Mouse (Mus musculus): ENCODE results near the gene Tshz2. TPM values are rescaled to one million over a fixed set of nuclear protein-coding genes. Genes with fewer than 3 reads are reported as not detected.

The Tshz2 gene
- polyA plus RNA-seq, 1 experiment from 2014 or later: 13.0 TPM

DNA sequence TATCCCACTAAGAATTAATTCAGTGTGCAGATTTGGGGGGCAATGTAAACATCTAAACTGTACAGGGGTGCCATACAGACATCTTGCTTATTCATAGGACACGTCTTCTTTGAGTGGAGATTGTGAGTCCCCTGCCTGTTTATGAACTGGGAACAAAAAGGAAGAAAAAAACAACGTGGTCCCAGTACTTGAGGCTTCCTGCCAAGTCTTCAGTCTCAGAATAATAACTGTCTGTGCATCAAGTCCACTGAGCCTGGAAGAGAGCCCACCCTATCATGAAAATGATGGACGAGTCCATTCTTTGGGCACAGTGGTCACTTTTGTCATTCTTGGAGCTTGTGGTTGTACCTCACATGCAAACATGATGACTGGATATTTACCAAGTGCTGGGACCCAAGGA is 39.1 kb upstream of the Tshz2 start:
- no peak overlapping the region for H3K9ac ChIP-seq (replicated peaks; ENCODE audit: low read length)
- no peak overlapping the region for H3K4me2 ChIP-seq (ENCODE audit: low read length)
- no peak overlapping the region for H3K27ac ChIP-seq (replicated peaks; ENCODE audit: low read depth, low read length)
- H3K36me3 ChIP-seq (ENCODE audit: control insufficient read depth, insufficient read depth, low read length): no peaks in the 10 kb centered on the region
- H3K4me3 ChIP-seq (replicated peaks; ENCODE audit: low read depth, low read length): no peak overlapping the region
- 62% methylated on average over 3 of the region's 3 CpGs for WGBS
- H3K27me3 ChIP-seq (ENCODE audit: control insufficient read depth, insufficient read depth, low read length): no peaks in the 10 kb centered on the region
- no peaks in the 10 kb centered on the region for H3K9me3 ChIP-seq (ENCODE audit: control insufficient read depth, low read length)
- peaks cover 9% of the 10 kb centered on the region for H3K4me1 ChIP-seq (ENCODE audit: control insufficient read depth, insufficient read depth, low read length)
- no peak for ATAC-seq (ENCODE audit: low FRiP score, low TSS enrichment)
- peak; percentile 24 for DNase-seq

DNA sequence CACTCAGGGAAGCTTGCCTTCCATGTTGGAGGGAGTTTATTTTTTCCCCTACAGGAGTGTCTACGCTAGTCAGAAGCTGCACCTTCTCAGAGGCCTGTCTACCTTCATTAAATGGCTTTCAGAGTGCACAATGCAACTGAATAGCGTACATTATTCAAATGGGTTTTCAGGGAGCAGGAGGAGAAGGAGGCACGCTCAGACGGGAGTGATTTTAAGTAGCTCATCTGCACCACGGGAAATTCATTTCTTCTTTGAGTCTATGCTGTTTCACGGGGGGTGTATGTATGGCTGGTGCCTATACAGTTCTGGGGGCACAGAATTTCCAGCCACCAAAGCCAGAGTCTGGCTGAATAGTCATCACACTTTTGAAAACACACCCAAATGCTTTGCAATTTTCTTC is 35.5 kb upstream of the Tshz2 start:
- no peaks in the 10 kb centered on the region for H3K27me3 ChIP-seq (ENCODE audit: control insufficient read depth, insufficient read depth, low read length)
- WGBS: 22% methylated on average over 6 of the region's 6 CpGs
- no peak overlapping the region for H3K27ac ChIP-seq (replicated peaks; ENCODE audit: low read depth, low read length)
- peaks cover 9% of the 10 kb centered on the region for H3K4me1 ChIP-seq (ENCODE audit: control insufficient read depth, insufficient read depth, low read length)
- DNase-seq (no peak), ATAC-seq (ENCODE audit: low FRiP score, low TSS enrichment) (no peak)
- H3K4me2 ChIP-seq (ENCODE audit: low read length): no peak overlapping the region
- H3K36me3 ChIP-seq (ENCODE audit: control insufficient read depth, insufficient read depth, low read length): no peaks in the 10 kb centered on the region
- H3K4me3 ChIP-seq (replicated peaks; ENCODE audit: low read depth, low read length): no peak overlapping the region
- no peak overlapping the region for H3K9ac ChIP-seq (replicated peaks; ENCODE audit: low read length)
- no peaks in the 10 kb centered on the region for H3K9me3 ChIP-seq (ENCODE audit: control insufficient read depth, low read length)

DNA sequence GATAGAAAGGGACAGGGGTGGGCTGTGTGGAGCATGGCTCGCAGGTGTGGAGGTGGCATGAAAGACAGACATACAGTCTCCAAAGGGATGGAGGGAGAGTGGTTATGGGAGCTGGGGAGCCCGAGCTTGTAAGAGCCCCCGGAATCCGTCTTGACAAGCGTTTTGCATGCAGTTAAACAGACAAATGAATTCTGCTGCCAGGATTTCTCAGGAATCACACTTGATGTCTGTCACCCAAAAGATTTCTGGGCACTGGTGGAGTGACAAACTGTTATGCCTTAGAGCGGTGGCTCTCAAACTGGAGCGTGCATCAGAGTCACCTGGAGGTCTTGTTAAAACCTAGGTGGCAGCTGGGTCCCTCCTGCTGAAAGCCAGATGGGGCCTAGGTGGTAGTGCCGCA is 34.8 kb upstream of the Tshz2 start:
- no peak for DNase-seq
- Histone ChIP-seq H3K27ac (replicated peaks; ENCODE audit: low read depth, low read length) (0 out of 2 replicates have a peak overlapping the region, but pooled peaks have one; percentile 14), H3K27me3 (ENCODE audit: control insufficient read depth, insufficient read depth, low read length) (no peaks in the 10 kb centered on the region), H3K4me2 (ENCODE audit: low read length) (no peak overlapping the region), H3K36me3 (ENCODE audit: control insufficient read depth, insufficient read depth, low read length) (no peaks in the 10 kb centered on the region), H3K9ac (replicated peaks; ENCODE audit: low read length) (no peak overlapping the region), H3K9me3 (ENCODE audit: control insufficient read depth, low read length) (no peaks in the 10 kb centered on the region), H3K4me3 (replicated peaks; ENCODE audit: low read depth, low read length) (no peak overlapping the region), H3K4me1 (ENCODE audit: control insufficient read depth, insufficient read depth, low read length) (peaks cover 9% of the 10 kb centered on the region)
- WGBS: 79% methylated on average over 8 of the region's 8 CpGs
- no peak for ATAC-seq (ENCODE audit: low FRiP score, low TSS enrichment)

DNA sequence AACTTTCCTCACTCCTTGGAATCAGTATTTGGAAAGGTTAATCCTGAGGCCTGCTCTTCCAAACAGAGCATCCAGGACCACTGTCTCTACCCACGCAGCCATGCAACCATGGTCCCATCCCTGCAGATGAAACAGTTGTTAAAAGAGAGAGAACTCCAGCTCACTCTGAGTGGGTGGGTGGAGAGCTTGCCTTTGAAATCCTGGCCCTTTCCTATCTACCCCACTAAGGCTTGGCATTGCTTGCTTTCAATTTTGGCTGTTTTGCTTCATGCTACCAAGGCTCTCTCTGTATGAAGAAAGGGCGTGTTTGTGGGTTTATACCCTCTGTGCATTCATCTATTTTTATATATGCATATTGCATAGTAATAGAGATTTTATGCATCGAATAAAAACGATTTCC is 33.2 kb upstream of the Tshz2 start:
- Histone ChIP-seq H3K27me3 (ENCODE audit: control insufficient read depth, insufficient read depth, low read length) (no peaks in the 10 kb centered on the region), H3K4me3 (replicated peaks; ENCODE audit: low read depth, low read length) (no peak overlapping the region), H3K27ac (replicated peaks; ENCODE audit: low read depth, low read length) (no peak overlapping the region), H3K9ac (replicated peaks; ENCODE audit: low read length) (no peak overlapping the region), H3K4me1 (ENCODE audit: control insufficient read depth, insufficient read depth, low read length) (peaks cover 9% of the 10 kb centered on the region), H3K9me3 (ENCODE audit: control insufficient read depth, low read length) (no peaks in the 10 kb centered on the region), H3K4me2 (ENCODE audit: low read length) (no peak overlapping the region), H3K36me3 (ENCODE audit: control insufficient read depth, insufficient read depth, low read length) (no peaks in the 10 kb centered on the region)
- DNase-seq: no peak
- WGBS: 82% methylated on average over 4 of the region's 4 CpGs
- ATAC-seq (ENCODE audit: low FRiP score, low TSS enrichment): no peak

DNA sequence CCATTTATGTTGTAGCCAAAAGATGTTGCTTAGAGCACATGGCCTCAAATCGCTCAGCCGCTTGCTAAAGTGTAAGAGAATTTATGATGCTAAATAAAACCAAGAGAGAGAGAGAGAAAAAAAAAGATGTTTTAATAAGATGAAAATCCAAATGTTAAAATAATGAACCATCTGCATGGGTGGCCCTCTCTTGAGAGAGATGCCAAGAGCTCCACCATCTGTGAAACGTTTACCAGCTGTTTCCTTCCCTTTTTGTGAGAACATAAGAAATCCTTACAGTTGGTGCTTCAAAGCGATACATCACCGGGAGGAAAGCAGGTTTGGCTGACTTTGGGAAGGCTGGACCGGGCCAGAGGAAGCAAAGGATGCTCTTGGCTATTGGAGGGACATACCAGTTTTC is 32.6 kb upstream of the Tshz2 start:
- H3K27me3 ChIP-seq (ENCODE audit: control insufficient read depth, insufficient read depth, low read length): no peaks in the 10 kb centered on the region
- no peak overlapping the region for H3K9ac ChIP-seq (replicated peaks; ENCODE audit: low read length)
- no peaks in the 10 kb centered on the region for H3K9me3 ChIP-seq (ENCODE audit: control insufficient read depth, low read length)
- ATAC-seq (ENCODE audit: low FRiP score, low TSS enrichment): no peak
- no peak overlapping the region for H3K27ac ChIP-seq (replicated peaks; ENCODE audit: low read depth, low read length)
- no peak overlapping the region for H3K4me3 ChIP-seq (replicated peaks; ENCODE audit: low read depth, low read length)
- DNase-seq: peak; percentile 29
- no peaks in the 10 kb centered on the region for H3K36me3 ChIP-seq (ENCODE audit: control insufficient read depth, insufficient read depth, low read length)
- H3K4me1 ChIP-seq (ENCODE audit: control insufficient read depth, insufficient read depth, low read length): peaks cover 9% of the 10 kb centered on the region
- 72% methylated on average over 6 of the region's 6 CpGs for WGBS
- H3K4me2 ChIP-seq (ENCODE audit: low read length): no peak overlapping the region

DNA sequence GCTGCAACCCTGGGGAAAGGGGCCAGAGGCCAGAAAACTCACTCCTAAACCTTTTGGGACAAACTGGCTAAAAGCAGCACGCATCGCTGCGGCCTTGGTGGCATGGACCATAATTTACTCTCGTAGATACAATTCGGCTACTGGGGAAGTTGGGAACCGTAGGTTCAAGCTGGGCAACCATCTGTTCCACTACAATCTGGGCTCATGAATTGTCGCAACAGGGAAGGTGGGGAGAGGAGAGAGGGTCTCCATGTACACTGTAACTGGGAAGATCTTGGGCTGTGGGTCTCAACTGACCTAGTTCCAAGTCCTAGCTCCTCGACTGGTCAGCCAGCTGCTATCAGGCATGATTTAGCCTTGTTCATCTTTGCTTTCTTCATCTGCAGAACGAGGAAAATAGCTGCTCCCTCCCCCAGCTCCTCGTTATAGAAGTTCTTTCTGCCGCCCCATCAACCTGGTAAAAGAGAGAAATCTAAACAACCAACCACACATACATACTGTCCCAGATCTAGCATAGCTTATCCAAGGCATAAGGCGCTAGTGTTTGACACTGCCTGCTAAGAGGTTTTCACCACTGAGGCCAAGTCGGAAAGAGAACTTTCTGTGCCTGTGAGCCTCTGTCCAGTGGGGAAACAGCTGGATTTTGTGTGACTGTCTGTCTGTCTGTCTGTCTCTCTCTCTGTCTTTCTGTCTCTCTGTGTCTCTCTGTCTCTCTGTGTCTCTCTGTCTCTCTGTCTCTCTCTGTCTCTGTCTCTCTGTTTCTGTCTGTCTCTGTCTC is 25.7 kb upstream of the Tshz2 start:
- peaks cover 12% of the 10 kb centered on the region for H3K4me1 ChIP-seq (ENCODE audit: control insufficient read depth, insufficient read depth, low read length)
- H3K27me3 ChIP-seq (ENCODE audit: control insufficient read depth, insufficient read depth, low read length): no peaks in the 10 kb centered on the region
- H3K27ac ChIP-seq (replicated peaks; ENCODE audit: low read depth, low read length): no peak overlapping the region
- DNase-seq: no peak
- H3K9ac ChIP-seq (replicated peaks; ENCODE audit: low read length): no peak overlapping the region
- H3K9me3 ChIP-seq (ENCODE audit: control insufficient read depth, low read length): no peaks in the 10 kb centered on the region
- 86% methylated on average over 13 of the region's 13 CpGs for WGBS
- H3K36me3 ChIP-seq (ENCODE audit: control insufficient read depth, insufficient read depth, low read length): no peaks in the 10 kb centered on the region
- H3K4me2 ChIP-seq (ENCODE audit: low read length): no peak overlapping the region
- no peak for ATAC-seq (ENCODE audit: low FRiP score, low TSS enrichment)
- no peak overlapping the region for H3K4me3 ChIP-seq (replicated peaks; ENCODE audit: low read depth, low read length)

DNA sequence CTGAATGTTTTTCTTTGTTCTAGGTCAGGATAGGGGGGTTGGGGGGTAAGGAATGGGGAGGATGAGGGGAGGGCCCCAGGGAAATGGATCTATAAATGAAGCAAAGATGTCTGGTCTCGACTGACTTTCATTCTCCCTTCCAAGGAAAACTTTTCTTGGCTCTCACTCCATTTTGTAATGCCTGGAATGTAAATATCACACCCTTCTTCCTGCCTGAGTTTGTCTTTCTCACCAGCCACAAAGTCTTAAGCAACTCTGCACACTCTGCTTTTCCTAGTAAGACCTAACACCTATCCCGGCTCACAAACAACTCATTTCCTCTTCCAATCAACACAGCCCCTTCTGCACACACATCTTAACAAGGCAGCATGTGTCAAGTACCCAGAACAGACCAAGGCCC is 25.0 kb upstream of the Tshz2 start:
- ATAC-seq (ENCODE audit: low FRiP score, low TSS enrichment) (no peak), DNase-seq (no peak)
- Histone ChIP-seq H3K4me2 (ENCODE audit: low read length) (no peak overlapping the region), H3K27ac (replicated peaks; ENCODE audit: low read depth, low read length) (no peak overlapping the region), H3K9ac (replicated peaks; ENCODE audit: low read length) (no peak overlapping the region), H3K4me3 (replicated peaks; ENCODE audit: low read depth, low read length) (no peak overlapping the region), H3K27me3 (ENCODE audit: control insufficient read depth, insufficient read depth, low read length) (no peaks in the 10 kb centered on the region), H3K4me1 (ENCODE audit: control insufficient read depth, insufficient read depth, low read length) (peaks cover 12% of the 10 kb centered on the region), H3K36me3 (ENCODE audit: control insufficient read depth, insufficient read depth, low read length) (no peaks in the 10 kb centered on the region), H3K9me3 (ENCODE audit: control insufficient read depth, low read length) (no peaks in the 10 kb centered on the region)
- WGBS: 83% methylated on average over 2 of the region's 2 CpGs

DNA sequence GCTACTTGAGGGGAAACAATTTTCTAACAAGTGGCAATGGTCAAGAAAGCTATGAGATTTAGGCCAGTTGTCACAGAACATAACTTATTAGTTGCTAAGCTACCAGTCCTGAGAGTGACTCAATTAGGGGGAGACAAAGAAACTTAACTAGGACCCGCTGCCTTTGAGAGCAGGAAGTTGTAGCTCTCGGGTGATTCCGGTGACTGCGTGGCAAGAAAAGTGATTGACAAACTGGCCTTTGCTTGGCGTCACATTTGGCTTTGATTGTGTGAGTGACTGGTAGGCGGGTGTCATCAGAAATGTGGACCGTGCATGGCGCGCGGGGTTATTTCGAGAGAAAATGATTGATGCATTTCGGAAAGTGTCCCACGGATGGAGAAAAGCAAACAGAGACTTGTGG is 22.9 kb upstream of the Tshz2 start:
- Histone ChIP-seq H3K27me3 (ENCODE audit: control insufficient read depth, insufficient read depth, low read length) (no peaks in the 10 kb centered on the region), H3K4me2 (ENCODE audit: low read length) (no peak overlapping the region), H3K27ac (replicated peaks; ENCODE audit: low read depth, low read length) (no peak overlapping the region), H3K4me1 (ENCODE audit: control insufficient read depth, insufficient read depth, low read length) (peaks cover 12% of the 10 kb centered on the region), H3K4me3 (replicated peaks; ENCODE audit: low read depth, low read length) (no peak overlapping the region), H3K9me3 (ENCODE audit: control insufficient read depth, low read length) (no peaks in the 10 kb centered on the region), H3K36me3 (ENCODE audit: control insufficient read depth, insufficient read depth, low read length) (no peaks in the 10 kb centered on the region), H3K9ac (replicated peaks; ENCODE audit: low read length) (no peak overlapping the region)
- WGBS: 67% methylated on average over 13 of the region's 13 CpGs
- ATAC-seq (ENCODE audit: low FRiP score, low TSS enrichment) (no peak), DNase-seq (no peak)

DNA sequence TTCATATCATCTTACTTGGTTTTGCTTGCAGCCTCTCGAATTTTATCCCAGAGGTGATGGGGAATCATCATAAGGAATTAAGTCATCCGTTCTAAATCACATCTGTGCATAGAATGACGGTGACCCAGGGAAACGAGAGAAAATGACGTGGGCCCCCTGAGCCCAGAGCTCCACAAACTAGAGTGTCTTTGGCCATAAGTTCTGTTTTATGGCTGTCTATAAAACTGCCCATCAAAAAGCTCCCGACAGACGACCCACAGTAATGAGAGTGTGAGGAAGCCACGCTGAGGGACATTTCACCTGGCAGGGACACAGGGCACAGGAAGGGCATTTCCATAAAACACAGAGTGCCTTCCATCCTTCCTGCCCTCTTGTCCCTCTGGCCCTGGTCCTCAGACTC is 21.9 kb upstream of the Tshz2 start:
- Histone ChIP-seq H3K4me2 (ENCODE audit: low read length) (no peak overlapping the region), H3K27ac (replicated peaks; ENCODE audit: low read depth, low read length) (no peak overlapping the region), H3K9ac (replicated peaks; ENCODE audit: low read length) (no peak overlapping the region), H3K4me3 (replicated peaks; ENCODE audit: low read depth, low read length) (no peak overlapping the region), H3K27me3 (ENCODE audit: control insufficient read depth, insufficient read depth, low read length) (no peaks in the 10 kb centered on the region), H3K9me3 (ENCODE audit: control insufficient read depth, low read length) (no peaks in the 10 kb centered on the region), H3K4me1 (ENCODE audit: control insufficient read depth, insufficient read depth, low read length) (peaks cover 12% of the 10 kb centered on the region), H3K36me3 (ENCODE audit: control insufficient read depth, insufficient read depth, low read length) (no peaks in the 10 kb centered on the region)
- WGBS: 78% methylated on average over 8 of the region's 8 CpGs
- ATAC-seq (ENCODE audit: low FRiP score, low TSS enrichment): no peak
- no peak for DNase-seq
